Mouse (Mus musculus): ENCODE data around the gene Uba6.

DNA sequence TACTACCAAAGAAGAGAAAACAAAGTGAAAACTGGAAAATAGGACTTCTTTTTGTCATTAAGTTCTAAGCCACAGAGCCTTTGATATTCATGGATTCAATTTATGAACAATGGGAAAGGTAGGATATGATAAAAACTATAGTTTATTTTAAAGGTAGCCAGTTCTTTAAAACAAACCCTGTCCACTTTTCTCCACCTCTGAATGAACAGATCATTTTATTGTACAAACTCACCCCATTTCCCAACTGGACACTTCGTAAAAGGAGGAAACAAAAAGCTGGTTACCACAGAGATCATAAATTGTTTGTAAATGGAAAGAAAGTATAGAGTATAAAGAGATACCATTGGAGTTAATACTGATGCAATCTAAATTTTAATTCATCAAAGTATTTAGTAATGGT lies 61.5 kb downstream of the Uba6 start:
- TF ChIP-seq SIN3A (IDR thresholded peaks at IDR 0.05; ENCODE audit: low read length) = no peak
- no peak for TF ChIP-seq USF1 (IDR thresholded peaks at IDR 0.05; ENCODE audit: low read depth, low read length)
- no peak for TF ChIP-seq CTCF (IDR thresholded peaks at IDR 0.05 in 2 of 3, conservative IDR thresholded peaks at IDR 0.05 in 1 of 3; ENCODE audit: control insufficient read depth in 1 of 3, insufficient read depth in 1 of 3, low read depth in 2 of 3, low read length in 3 of 3, poor library complexity in 1 of 3, severe bottlenecking in 1 of 3)
- TF ChIP-seq POLR2A (IDR thresholded peaks at IDR 0.05; ENCODE audit: control insufficient read depth in 1 of 2, insufficient read depth in 1 of 2, low read depth in 1 of 2, low read length in 2 of 2, poor library complexity in 1 of 2) = no peak
- TF ChIP-seq RAD21 (IDR thresholded peaks at IDR 0.05; ENCODE audit: low read depth, low read length) = no peak
- no peak for TF ChIP-seq ZNF384 (IDR thresholded peaks at IDR 0.05; ENCODE audit: low read depth, low read length)
- TF ChIP-seq MAFK (IDR thresholded peaks at IDR 0.05; ENCODE audit: borderline replicate concordance, low read depth, low read length) = no peak
